Mouse (Mus musculus) forebrain, embryonic 11.5 days (tissue): ENCODE data around the gene Slc35c2. TPM values are rescaled to one million over a fixed set of nuclear protein-coding genes. Genes with fewer than 3 reads are reported as not detected.

Source experiments
- ATAC-seq: fragments of 200-750 bp; cut with Nextera tagmentation; replicated peaks from 2 replicates; pipeline ENCODE4 v1.8.0; 2017; ENCODE audit warnings: moderate TSS enrichment; ENCODE audit not compliant: low FRiP score
- DNase-seq: peaks from one replicate; pipeline ENCODE4 v3.0.0-alpha.2; 2017; ENCODE audit warnings: low spot score
- H3K27ac ChIP-seq: fragments of 300-500 bp; sonication (generic); 2 replicates; pipeline ENCODE4 v1.5.1; 2014; ENCODE audit warnings: low read depth, low read length
- H3K27me3 ChIP-seq: fragments of 300-500 bp; sonication (generic); 2 replicates; pipeline ENCODE4 v1.6.1; 2014; ENCODE audit warnings: mild to moderate bottlenecking, low read length, mixed read lengths; ENCODE audit not compliant: control insufficient read depth, insufficient read depth
- H3K36me3 ChIP-seq: fragments of 300-500 bp; sonication (generic); 2 replicates; pipeline ENCODE4 v1.6.1; 2014; ENCODE audit warnings: mild to moderate bottlenecking, low read length, moderate library complexity, mixed read lengths; ENCODE audit not compliant: control insufficient read depth, insufficient read depth
- H3K4me1 ChIP-seq: fragments of 300-500 bp; sonication (generic); replicated peaks from 2 replicates; pipeline ENCODE4 v1.6.1; 2014; ENCODE audit warnings: low read length, mixed read lengths; ENCODE audit not compliant: control insufficient read depth, insufficient read depth
- H3K4me2 ChIP-seq: fragments of 300-500 bp; sonication (generic); 2 replicates; pipeline ENCODE4 v1.6.1; 2014; ENCODE audit warnings: low read depth, mild to moderate bottlenecking, low read length, moderate library complexity, mixed read lengths; ENCODE audit not compliant: severe bottlenecking
- H3K4me3 ChIP-seq: fragments of 300-500 bp; sonication (generic); 2 replicates; pipeline ENCODE4 v1.5.1; 2014; ENCODE audit warnings: low read depth, low read length
- H3K9ac ChIP-seq: fragments of 300-500 bp; sonication (generic); 2 replicates; pipeline ENCODE4 v1.6.1; 2014; ENCODE audit warnings: low read length
- H3K9me3 ChIP-seq: fragments of 300-500 bp; sonication (generic); 2 replicates; pipeline ENCODE4 v1.6.1; 2016; ENCODE audit warnings: low read length, mixed read lengths; ENCODE audit not compliant: control insufficient read depth
- WGBS: fragments of 180-500 bp; shearing (Covaris S2); extraction: QIAGEN DNeasy Blood & Tissue Kit; methylation state at CpG from one replicate; pipeline ENCODE4 v1.1.7; 2014; 5-methylcytosine and 5-hydroxymethylcytosine counted together
- polyA plus RNA-seq: library from polyadenylated mRNA; unstranded; fragments of >200 nt; fragmentation: Nextera tagmentation; extraction: Ambion mirVana; gene quantifications from 2 replicates; pipeline ENCODE4 v1.2.1, GENCODE M21; 2014

The Slc35c2 gene
- polyA plus RNA-seq, 1 experiment from 2014 or later = 54.3 TPM

GRCm38 (mm10) chr2:165317621-165318263 is 30.1 kb upstream of the Slc35c2 start:
- peaks cover 33% of the 10 kb centered on the region for H3K4me1 ChIP-seq
- 49% methylated on average over 16 of the region's 16 CpGs for WGBS
- H3K27me3 ChIP-seq = no peaks in the 10 kb centered on the region; the same call in none of the 2 replicates
- H3K9ac ChIP-seq = no peak overlapping the region; the same call in 1 of the 2 replicates
- no peak for DNase-seq
- H3K4me2 ChIP-seq = peak overlapping the region; percentile 40
- peak overlapping the region; percentile 88 for H3K27ac ChIP-seq
- H3K4me3 ChIP-seq = no peak overlapping the region
- no peaks in the 10 kb centered on the region for H3K9me3 ChIP-seq
- H3K36me3 ChIP-seq = peaks cover 2% of the 10 kb centered on the region; the same call in 1 of the 2 replicates
- no peak for ATAC-seq

GRCm38 (mm10) chr2:165316837-165317473 is 29.3 kb upstream of the Slc35c2 start:
- H3K4me2 ChIP-seq = peak overlapping the region; percentile 40
- WGBS = 5% methylated on average over 9 of the region's 9 CpGs
- peaks cover 33% of the 10 kb centered on the region for H3K4me1 ChIP-seq

GRCm38 (mm10) chr2:165316204-165316603 is 28.5 kb upstream of the Slc35c2 start:
- peak overlapping the region; percentile 35 for H3K9ac ChIP-seq
- no peaks in the 10 kb centered on the region for H3K9me3 ChIP-seq
- DNase-seq (no peak), ATAC-seq (no peak; the same call in 1 of the 2 replicates)
- H3K4me2 ChIP-seq = no peak overlapping the region
- peaks cover 27% of the 10 kb centered on the region for H3K4me1 ChIP-seq
- H3K27me3 ChIP-seq = no peaks in the 10 kb centered on the region; the same call in none of the 2 replicates
- peaks cover 4% of the 10 kb centered on the region; the same call in 1 of the 2 replicates for H3K36me3 ChIP-seq
- H3K27ac ChIP-seq = peak overlapping the region; percentile 88
- 56% methylated on average over 10 of the region's 10 CpGs for WGBS
- no peak overlapping the region for H3K4me3 ChIP-seq

More at GRCm38 (mm10) chr2:165316837-165317473, 29.3 kb upstream of the Slc35c2 start:
- H3K9ac ChIP-seq = peak overlapping the region; percentile 35
- DNase-seq (peak; percentile 85), ATAC-seq (peak; percentile 94)
- peaks cover 2% of the 10 kb centered on the region; the same call in 1 of the 2 replicates for H3K36me3 ChIP-seq
- no peaks in the 10 kb centered on the region for H3K9me3 ChIP-seq
- no peaks in the 10 kb centered on the region; the same call in none of the 2 replicates for H3K27me3 ChIP-seq
- peak overlapping the region; percentile 88 for H3K27ac ChIP-seq
- no peak overlapping the region for H3K4me3 ChIP-seq

- H3K4me2 ChIP-seq = no peak overlapping the region
- H3K9me3 ChIP-seq = no peaks in the 10 kb centered on the region
- H3K4me3 ChIP-seq = no peak overlapping the region
- no peaks in the 10 kb centered on the region; the same call in 1 of the 2 replicates for H3K27me3 ChIP-seq
- H3K4me1 ChIP-seq = peaks cover 37% of the 10 kb centered on the region
- ATAC-seq (no peak), DNase-seq (no peak)
- no peak overlapping the region for H3K27ac ChIP-seq
- no peak overlapping the region for H3K9ac ChIP-seq
- peaks cover 4% of the 10 kb centered on the region; the same call in 1 of the 2 replicates for H3K36me3 ChIP-seq
- 82% methylated on average over 8 of the region's 8 CpGs for WGBS
Observed at GRCm38 (mm10) chr2:165314197-165314596, 26.5 kb upstream of the Slc35c2 start.

- peaks cover 27% of the 10 kb centered on the region for H3K4me1 ChIP-seq
- peaks cover 4% of the 10 kb centered on the region; the same call in 1 of the 2 replicates for H3K36me3 ChIP-seq
- H3K9ac ChIP-seq = no peak overlapping the region
- H3K9me3 ChIP-seq = no peaks in the 10 kb centered on the region
- 65% methylated on average over 7 of the region's 7 CpGs for WGBS
- no peak overlapping the region for H3K27ac ChIP-seq
- no peak overlapping the region for H3K4me3 ChIP-seq
- ATAC-seq (no peak), DNase-seq (no peak)
- H3K27me3 ChIP-seq = no peaks in the 10 kb centered on the region; the same call in 1 of the 2 replicates
- H3K4me2 ChIP-seq = no peak overlapping the region
Observed at GRCm38 (mm10) chr2:165312381-165312780, 24.7 kb upstream of the Slc35c2 start.

- Histone ChIP-seq H3K27me3 (no peaks in the 10 kb centered on the region; the same call in 1 of the 2 replicates), H3K27ac (no peak overlapping the region), H3K4me1 (peaks cover 19% of the 10 kb centered on the region), H3K4me2 (no peak overlapping the region), H3K4me3 (no peak overlapping the region), H3K9ac (no peak overlapping the region), H3K36me3 (peaks cover 4% of the 10 kb centered on the region; the same call in 1 of the 2 replicates), H3K9me3 (no peaks in the 10 kb centered on the region)
- DNase-seq (no peak), ATAC-seq (no peak)
- 75% methylated on average over 12 of the region's 12 CpGs for WGBS
Observed at GRCm38 (mm10) chr2:165311577-165311976, 23.9 kb upstream of the Slc35c2 start.

GRCm38 (mm10) chr2:165310818-165311425 is 23.3 kb upstream of the Slc35c2 start:
- DNase-seq (no peak), ATAC-seq (no peak; the same call in 1 of the 2 replicates)
- no peak overlapping the region for H3K27ac ChIP-seq
- no peaks in the 10 kb centered on the region for H3K9me3 ChIP-seq
- H3K27me3 ChIP-seq = no peaks in the 10 kb centered on the region; the same call in 1 of the 2 replicates
- H3K36me3 ChIP-seq = peaks cover 4% of the 10 kb centered on the region; the same call in 1 of the 2 replicates
- no peak overlapping the region for H3K4me3 ChIP-seq
- H3K4me1 ChIP-seq = peaks cover 16% of the 10 kb centered on the region
- 26% methylated on average over 13 of the region's 13 CpGs for WGBS
- H3K9ac ChIP-seq = peak overlapping the region; percentile 20; the same call in 1 of the 2 replicates
- H3K4me2 ChIP-seq = 0 out of 2 replicates have a peak overlapping the region, but pooled peaks have one; percentile 11

GRCm38 (mm10) chr2:165307801-165308200 is 20.1 kb upstream of the Slc35c2 start:
- Histone ChIP-seq H3K4me2 (no peak overlapping the region), H3K9ac (no peak overlapping the region), H3K4me3 (no peak overlapping the region), H3K27me3 (no peaks in the 10 kb centered on the region), H3K4me1 (peaks cover 16% of the 10 kb centered on the region), H3K27ac (no peak overlapping the region), H3K36me3 (peaks cover 5% of the 10 kb centered on the region), H3K9me3 (no peaks in the 10 kb centered on the region)
- ATAC-seq (no peak), DNase-seq (no peak)
- 92% methylated on average over 6 of the region's 6 CpGs for WGBS
